8 mouse cellular contexts compared by ENCODE assay signal in the genomic region with DNA sequence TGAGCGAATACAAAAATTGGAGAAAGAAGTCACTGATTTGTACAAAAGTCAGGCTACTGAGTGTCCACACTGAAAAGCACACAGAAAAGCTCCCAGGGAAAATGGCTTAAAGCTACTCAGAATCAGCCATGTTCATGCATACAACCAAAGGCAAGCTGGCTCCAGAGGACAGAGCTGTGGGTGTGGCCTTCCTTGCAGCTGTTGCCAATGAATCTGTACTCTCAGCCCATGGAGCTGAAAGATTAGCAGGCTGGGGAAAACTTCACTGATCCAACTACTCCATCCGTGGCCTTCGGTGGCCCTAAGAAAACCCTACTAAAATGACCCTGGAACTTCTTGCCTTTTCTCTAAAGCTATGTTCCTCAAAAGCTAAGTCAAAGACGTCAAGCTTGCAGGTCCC. TPM values are rescaled to one million over a fixed set of nuclear protein-coding genes. Genes with fewer than 3 reads are reported as not detected.
DNase-seq lines count a peak whose midpoint lies in the region; ATAC-seq and TF ChIP-seq lines count a peak whose summit lies in the region.

No protein-coding gene starts in this region.

- no peak overlapping the region for H3K4me2 ChIP-seq in liver, embryonic 12.5 days
- no peak overlapping the region for H3K4me2 ChIP-seq in heart, embryonic 15.5 days

- H3K9ac ChIP-seq in liver, adult 2 months (ENCODE audit: low read depth, low read length) = no peak overlapping the region
- H3K9ac ChIP-seq in liver, embryonic 12.5 days = no peak overlapping the region
- no peak overlapping the region for H3K9ac ChIP-seq in heart, embryonic 15.5 days

- no peaks in the 10 kb centered on the region for H3K9me3 ChIP-seq in liver, embryonic 12.5 days (replicated peaks)
- no peaks in the 10 kb centered on the region for H3K9me3 ChIP-seq in heart, embryonic 15.5 days (replicated peaks)

- H3K27me3 ChIP-seq in liver, adult 2 months (ENCODE audit: control insufficient read depth, insufficient read depth, low read length) = no peaks in the 10 kb centered on the region
- H3K27me3 ChIP-seq in liver, embryonic 12.5 days (replicated peaks) = peaks cover 30% of the 10 kb centered on the region
- H3K27me3 ChIP-seq in heart, embryonic 15.5 days = no peaks in the 10 kb centered on the region
- H3K27me3 ChIP-seq in cerebellum, adult 2 months (ENCODE audit: control insufficient read depth, insufficient read depth, low read length) = no peaks in the 10 kb centered on the region

- no peak for TF ChIP-seq CTCF in liver, adult 2 months (IDR thresholded peaks at IDR 0.05; ENCODE audit: low read depth, low read length)
- no peak for TF ChIP-seq CTCF in brain, embryonic 14.5 days (IDR thresholded peaks at IDR 0.05; ENCODE audit: borderline replicate concordance, extremely low read depth, insufficient read depth, insufficient read length)
- no peak for TF ChIP-seq CTCF in cerebellum, adult 2 months (IDR thresholded peaks at IDR 0.05; ENCODE audit: borderline replicate concordance, insufficient read depth, low read depth, low read length)

- 38% methylated on average over 4 of the region's 4 CpGs for WGBS in liver, adult 2 months
- WGBS in liver, embryonic 12.5 days (ENCODE audit: insufficient replicate concordance) = 62% methylated on average over 4 of the region's 4 CpGs
- WGBS in heart, embryonic 15.5 days = 54% methylated on average over 4 of the region's 4 CpGs
- 74% methylated on average over 4 of the region's 4 CpGs for WGBS in cerebellum, adult 2 months

- peaks cover 55% of the 10 kb centered on the region for H3K4me1 ChIP-seq in liver, adult 2 months (ENCODE audit: control insufficient read depth, insufficient read depth, low read length)
- peaks cover 58% of the 10 kb centered on the region for H3K4me1 ChIP-seq in liver, embryonic 12.5 days
- H3K4me1 ChIP-seq in heart, embryonic 15.5 days (replicated peaks) = peaks cover 74% of the 10 kb centered on the region
- peaks cover 27% of the 10 kb centered on the region for H3K4me1 ChIP-seq in cerebellum, adult 2 months (ENCODE audit: control insufficient read depth, insufficient read depth, low read length)

- H3K79me2 ChIP-seq in liver, adult 2 months (ENCODE audit: control insufficient read depth, insufficient read depth, low read length) = peaks cover 57% of the 10 kb centered on the region

- no peak overlapping the region for H3K27ac ChIP-seq in liver, adult 2 months (replicated peaks; ENCODE audit: insufficient read depth, low read depth, low read length)
- no peak overlapping the region for H3K27ac ChIP-seq in liver, embryonic 12.5 days
- 0 out of 2 replicates have a peak overlapping the region, but pooled peaks have one; percentile 8 for H3K27ac ChIP-seq in heart, embryonic 15.5 days
- no peak overlapping the region for H3K27ac ChIP-seq in cerebellum, adult 2 months (ENCODE audit: insufficient read depth, low read length)

- no peak overlapping the region for H3K4me3 ChIP-seq in liver, adult 2 months (ENCODE audit: insufficient read depth, low read depth, low read length)
- H3K4me3 ChIP-seq in liver, embryonic 12.5 days = no peak overlapping the region
- H3K4me3 ChIP-seq in heart, embryonic 15.5 days = no peak overlapping the region
- no peak overlapping the region for H3K4me3 ChIP-seq in cerebellum, adult 2 months (replicated peaks; ENCODE audit: insufficient read depth, low read depth, low read length)

- no peak for ATAC-seq in liver, embryonic 12.5 days
- ATAC-seq in heart, embryonic 15.5 days (replicated peaks; ENCODE audit: insufficient number of reproducible peaks, insufficient read depth, low FRiP score, low read depth) = no peak; the same call in 1 of the 2 replicates
- peak; percentile 57 for ATAC-seq in megakaryocyte-erythroid progenitor cell, adult 5-6 weeks (replicated peaks; ENCODE audit: low FRiP score, low TSS enrichment, poor library complexity, severe bottlenecking)

- peak; percentile 80 for DNase-seq in liver, adult 2 months (ENCODE audit: extremely low read depth, low read depth, low spot score)
- peak; percentile 55 for DNase-seq in brain, embryonic 14.5 days (ENCODE audit: low read depth)
- DNase-seq in cerebellum, postnatal 10 days = no peak
- DNase-seq in cerebellum, adult 2 months = no peak
- no peak for DNase-seq in c-Kit-positive CD71-positive TER-119-positive erythroid progenitor cells, embryonic 14.5 days (ENCODE audit: low spot score)

- no peak for TF ChIP-seq POLR2A in liver, adult 2 months (IDR thresholded peaks at IDR 0.05; ENCODE audit: extremely low read depth, insufficient read depth, low read length)
- TF ChIP-seq POLR2A in brain, embryonic 14.5 days (IDR thresholded peaks at IDR 0.05; ENCODE audit: borderline replicate concordance, extremely low read depth, insufficient read depth, insufficient read length, poor library complexity, severe bottlenecking) = no peak
- TF ChIP-seq POLR2A in cerebellum, adult 2 months (IDR thresholded peaks at IDR 0.05; ENCODE audit: borderline replicate concordance, insufficient read depth, low read length) = no peak

- no peaks in the 10 kb centered on the region for H3K36me3 ChIP-seq in liver, adult 2 months (ENCODE audit: control insufficient read depth, insufficient read depth, low read length)
- H3K36me3 ChIP-seq in liver, embryonic 12.5 days = no peaks in the 10 kb centered on the region
- no peaks in the 10 kb centered on the region for H3K36me3 ChIP-seq in heart, embryonic 15.5 days

RNA-seq across cellular contexts. Expression of a gene that starts 11.2 kb away (rescaled TPM):
- 12.4 and 13.3 TPM in 2 replicates for total RNA-seq in liver, adult 2 months (2014; rRNA removed)
- 12.9 and 14.8 TPM in 2 replicates for polyA plus RNA-seq in liver, adult 2 months (2012; rRNA removed)
- 2.4 and 2.8 TPM in 2 replicates for polyA plus RNA-seq in liver, embryonic 12.5 days (2016; fragmentation: Nextera tagmentation; extraction: Ambion mirVana)
- 27.4 and 39.1 TPM in 2 replicates for polyA plus RNA-seq in brain, embryonic 14.5 days (2012; rRNA removed)
- polyA plus RNA-seq in heart, embryonic 15.5 days (2015; fragmentation: Nextera tagmentation; extraction: Ambion mirVana) = 8.0 and 12.6 TPM in 2 replicates
- 4.1 and 29.0 TPM in 2 replicates for total RNA-seq in megakaryocyte-erythroid progenitor cell, adult 5-6 weeks (2014; fragmentation: Nextera tagmentation)
- total RNA-seq in megakaryocyte-erythroid progenitor cell, adult 5-6 weeks (2017) = 2.7 and 3.5 TPM in 2 replicates
- polyA plus RNA-seq in cerebellum, adult 2 months (2012; rRNA removed) = 84.5 and 86.2 TPM in 2 replicates

Comparison
In these comparisons a context has a peak if more than half of its experiments do, and no peak if none do; other contexts are left out.
1. DNase-seq: peak in liver, adult 2 months (single experiment) and brain, embryonic 14.5 days (single experiment); none in cerebellum, postnatal 10 days (0 of 2), cerebellum, adult 2 months (0 of 2) and c-Kit-positive CD71-positive TER-119-positive erythroid progenitor cells, embryonic 14.5 days (single experiment).